Mouse (Mus musculus): ENCODE measurements around the gene Trio. TPM values are rescaled to one million over a fixed set of nuclear protein-coding genes. Genes with fewer than 3 reads are reported as not detected.

Trio gene
- polyA plus RNA-seq (2015; fragmentation: Nextera tagmentation; extraction: Ambion mirVana), result 2.8 and 2.9 TPM in 2 replicates

DNA sequence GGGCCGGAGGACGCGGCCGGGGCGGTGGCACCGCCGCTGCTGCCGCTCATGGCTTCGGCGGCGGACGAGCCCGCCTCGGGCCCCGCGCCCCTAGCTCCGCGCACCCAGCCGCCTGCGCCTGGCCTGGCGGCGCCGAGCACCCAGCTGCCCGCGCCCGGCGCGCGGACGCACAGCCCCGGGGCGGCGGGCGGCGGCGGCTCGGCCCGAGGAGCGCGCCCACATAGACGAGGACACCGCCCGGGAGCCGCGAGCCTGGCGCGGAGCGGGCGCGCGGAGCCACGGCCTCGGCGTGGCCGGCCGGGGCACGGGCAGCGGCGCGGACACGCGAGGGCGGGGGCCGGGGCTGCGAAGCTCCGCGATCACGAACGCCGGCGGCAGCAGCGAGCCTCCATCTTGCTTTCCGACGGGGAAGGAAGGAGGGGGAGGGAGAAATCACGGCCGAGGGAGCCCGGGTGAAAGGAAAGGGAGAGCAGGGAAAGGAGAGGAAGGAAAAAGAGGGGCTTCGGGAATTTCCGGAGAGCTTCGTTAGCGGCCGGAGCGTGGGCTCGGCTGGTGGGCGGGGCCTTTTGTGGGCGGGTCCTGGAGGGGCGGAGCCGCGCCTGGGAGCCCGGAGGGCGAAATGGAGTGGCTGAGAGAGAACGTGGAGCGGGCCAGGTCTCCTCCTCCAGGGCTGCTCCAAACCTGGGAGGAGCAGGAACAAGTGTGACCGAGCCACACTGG, at the start of gene Trio:
Trio (minus strand) TSS at position 402 of the 720 bp plus-strand sequence.
- DNase-seq, result peak; percentile 72
- Histone ChIP-seq H3K4me2 (peak within 1 kb of the TSS; percentile 74), H3K9me3 (replicated peaks) (no peaks in the 10 kb centered on the region), H3K27me3 (peaks cover 68% of the 10 kb centered on the region), H3K4me1 (replicated peaks) (peaks cover 28% of the 10 kb centered on the region), H3K4me3 (replicated peaks) (peak within 1 kb of the TSS; percentile 65), H3K27ac (peak within 1 kb of the TSS; percentile 68), H3K9ac (peak within 1 kb of the TSS; percentile 74), H3K36me3 (no peaks in the 10 kb centered on the region)
- peak; percentile 90 for ATAC-seq (ENCODE audit: low read depth)
- WGBS (ENCODE audit: insufficient replicate concordance), result under 1% methylated on average over 93 of the region's 94 CpGs

DNA sequence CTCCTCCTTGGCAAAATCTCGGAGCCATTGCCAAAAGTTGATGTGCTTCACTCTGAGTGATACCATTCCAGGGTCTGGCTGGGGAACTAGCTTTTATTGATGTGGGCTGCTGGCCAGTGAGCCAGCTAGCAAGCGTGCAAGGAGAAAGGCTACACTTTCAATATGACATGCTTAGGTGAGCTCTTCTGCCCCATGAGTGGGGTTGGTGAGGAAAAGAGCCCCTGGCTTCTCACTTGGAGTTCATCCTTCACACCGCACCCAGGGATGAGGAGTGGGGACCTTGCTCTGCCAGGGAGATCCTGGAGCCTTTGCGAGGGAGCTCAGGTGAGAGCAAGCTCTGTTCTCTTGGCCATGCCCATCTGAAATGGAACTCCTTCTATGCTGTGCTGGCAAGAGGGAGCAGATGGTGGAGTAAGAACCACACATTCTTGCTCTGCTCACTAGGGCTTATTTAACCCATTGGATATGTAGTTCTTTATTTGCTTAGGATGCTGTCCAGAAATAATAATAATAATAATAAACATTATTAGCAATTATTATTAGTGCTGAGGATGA, 48.8 kb upstream of the Trio start:
- Histone ChIP-seq H3K9ac (no peak overlapping the region), H3K36me3 (no peaks in the 10 kb centered on the region), H3K4me1 (replicated peaks) (no peaks in the 10 kb centered on the region), H3K27me3 (0 out of 2 replicates have a peak, but pooled peaks cover 3% of the 10 kb centered on the region), H3K9me3 (replicated peaks) (no peaks in the 10 kb centered on the region), H3K4me3 (replicated peaks) (no peak overlapping the region), H3K27ac (no peak overlapping the region), H3K4me2 (no peak overlapping the region)
- DNase-seq (no peak), ATAC-seq (ENCODE audit: low read depth) (no peak)
- WGBS (ENCODE audit: insufficient replicate concordance), result 63% methylated on average over 4 of the region's 4 CpGs

DNA sequence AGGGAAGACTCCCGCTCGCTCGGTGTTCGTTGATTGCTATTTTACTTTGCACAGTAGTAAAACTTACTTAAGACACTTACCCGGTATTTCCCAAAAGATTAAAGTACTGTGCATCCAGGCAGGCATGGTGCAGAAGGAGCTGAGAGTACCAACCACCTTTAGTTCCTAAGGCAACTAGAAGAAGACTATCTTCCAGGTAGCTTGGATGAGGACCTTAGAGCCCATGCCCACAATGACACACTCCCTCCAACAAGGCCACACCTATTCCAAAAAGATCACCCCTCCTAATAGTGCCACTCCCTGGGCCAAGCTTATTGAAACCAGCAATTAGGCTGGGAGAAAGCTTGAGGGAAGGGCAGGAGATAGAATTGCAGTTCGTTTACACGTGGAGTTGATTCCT, 46.0 kb upstream of the Trio start:
- ATAC-seq (ENCODE audit: low read depth) (no peak), DNase-seq (no peak)
- H3K9ac ChIP-seq, result no peak overlapping the region
- H3K27ac ChIP-seq, result no peak overlapping the region
- no peaks in the 10 kb centered on the region for H3K36me3 ChIP-seq
- H3K4me3 ChIP-seq (replicated peaks), result no peak overlapping the region
- no peaks in the 10 kb centered on the region for H3K9me3 ChIP-seq (replicated peaks)
- H3K4me2 ChIP-seq, result no peak overlapping the region
- H3K4me1 ChIP-seq (replicated peaks), result no peaks in the 10 kb centered on the region
- 36% methylated on average over 7 of the region's 7 CpGs for WGBS (ENCODE audit: insufficient replicate concordance)
- 0 out of 2 replicates have a peak, but pooled peaks cover 3% of the 10 kb centered on the region for H3K27me3 ChIP-seq

DNA sequence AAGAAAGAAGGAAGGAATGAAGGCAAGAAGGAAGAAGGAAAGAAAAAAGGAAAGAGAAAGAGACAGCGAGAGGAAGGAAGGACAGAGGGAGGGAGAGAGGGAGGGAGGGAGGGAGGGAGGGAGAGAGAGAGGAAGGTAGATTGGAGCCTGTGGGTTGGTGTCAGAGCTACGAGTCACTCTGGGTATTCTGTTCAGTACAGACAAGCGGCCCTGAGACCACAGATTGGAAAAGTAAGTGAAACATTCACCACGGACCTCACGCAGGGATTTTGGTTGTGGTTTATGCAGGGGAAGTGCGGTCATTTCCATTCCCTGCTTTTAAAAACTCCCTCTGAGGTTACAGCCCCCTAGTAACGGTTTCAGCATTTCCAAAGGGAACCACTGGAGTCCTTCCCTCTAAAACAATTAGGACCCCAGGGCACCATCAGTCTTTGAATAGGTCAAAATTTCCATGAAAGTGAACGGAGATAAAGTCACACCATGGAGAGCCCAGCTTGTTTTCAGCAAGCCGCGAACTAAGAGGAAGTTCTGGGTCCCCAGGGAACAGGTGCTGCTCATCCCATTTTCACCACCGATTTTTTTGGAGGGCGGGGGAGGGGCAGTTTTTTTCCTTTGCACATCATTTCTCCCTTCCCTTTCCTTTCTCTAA, 45.2 kb upstream of the Trio start:
- DNase-seq (no peak), ATAC-seq (ENCODE audit: low read depth) (no peak)
- H3K9me3 ChIP-seq (replicated peaks), result no peaks in the 10 kb centered on the region
- no peak overlapping the region for H3K9ac ChIP-seq
- H3K27ac ChIP-seq, result no peak overlapping the region
- peak overlapping the region; percentile 26; the same call in 1 of the 2 replicates for H3K4me2 ChIP-seq
- H3K4me3 ChIP-seq (replicated peaks), result no peak overlapping the region
- H3K36me3 ChIP-seq, result no peaks in the 10 kb centered on the region
- 4% methylated on average over 12 of the region's 12 CpGs for WGBS (ENCODE audit: insufficient replicate concordance)
- 0 out of 2 replicates have a peak, but pooled peaks cover 3% of the 10 kb centered on the region for H3K27me3 ChIP-seq
- no peaks in the 10 kb centered on the region for H3K4me1 ChIP-seq (replicated peaks)

DNA sequence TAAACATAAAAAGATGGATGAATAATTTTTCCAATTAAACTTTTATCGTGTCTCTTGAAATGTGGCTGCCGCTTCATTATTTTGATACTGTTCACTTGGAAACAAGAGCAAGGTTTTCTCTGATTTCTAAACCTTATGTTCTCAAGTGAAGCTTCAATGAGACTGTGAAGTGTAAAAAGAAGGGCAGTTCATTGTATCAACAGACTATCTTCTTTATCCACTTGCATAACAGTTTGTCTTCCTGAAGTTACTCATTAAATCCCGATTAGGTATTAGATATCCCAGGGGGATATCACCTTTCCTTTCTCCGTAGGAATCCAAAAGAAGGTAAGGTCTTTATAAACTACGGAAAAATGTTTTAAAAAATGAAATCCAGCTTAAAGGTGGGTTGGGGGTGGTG, 44.6 kb upstream of the Trio start:
- Histone ChIP-seq H3K9ac (no peak overlapping the region), H3K27me3 (0 out of 2 replicates have a peak, but pooled peaks cover 3% of the 10 kb centered on the region), H3K27ac (no peak overlapping the region), H3K4me3 (replicated peaks) (no peak overlapping the region), H3K36me3 (no peaks in the 10 kb centered on the region), H3K9me3 (replicated peaks) (no peaks in the 10 kb centered on the region), H3K4me1 (replicated peaks) (no peaks in the 10 kb centered on the region), H3K4me2 (no peak overlapping the region)
- ATAC-seq (ENCODE audit: low read depth) (no peak), DNase-seq (no peak)
- 42% methylated on average over 5 of the region's 5 CpGs for WGBS (ENCODE audit: insufficient replicate concordance)

DNA sequence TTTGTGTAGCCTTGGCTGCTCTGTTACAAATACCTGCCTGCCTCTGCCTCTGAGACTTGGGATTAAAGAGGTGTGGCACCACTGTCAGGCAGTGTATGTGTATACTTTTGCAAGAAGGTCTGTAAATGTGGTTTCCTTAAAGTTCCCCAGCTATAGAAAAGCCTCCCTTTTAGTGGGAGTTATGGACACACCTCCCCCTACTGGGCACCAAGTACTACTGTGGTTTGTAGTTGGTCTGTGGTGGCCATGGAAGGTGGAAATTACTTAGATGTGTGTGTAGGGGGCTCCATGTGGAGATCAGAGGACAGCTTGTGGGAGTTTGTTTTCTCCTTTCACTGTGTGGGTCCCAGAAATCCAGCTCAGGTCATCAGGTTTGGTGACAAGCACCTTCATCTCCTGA, 41.7 kb upstream of the Trio start:
- H3K9ac ChIP-seq, result no peak overlapping the region
- no peak overlapping the region for H3K4me2 ChIP-seq
- H3K4me1 ChIP-seq (replicated peaks), result no peaks in the 10 kb centered on the region
- no peaks in the 10 kb centered on the region for H3K9me3 ChIP-seq (replicated peaks)
- H3K27me3 ChIP-seq, result 0 out of 2 replicates have a peak, but pooled peaks cover 3% of the 10 kb centered on the region
- no peak overlapping the region for H3K27ac ChIP-seq
- no peak overlapping the region for H3K4me3 ChIP-seq (replicated peaks)
- H3K36me3 ChIP-seq, result no peaks in the 10 kb centered on the region
- no peak for DNase-seq
- no peak for ATAC-seq (ENCODE audit: low read depth)

DNA sequence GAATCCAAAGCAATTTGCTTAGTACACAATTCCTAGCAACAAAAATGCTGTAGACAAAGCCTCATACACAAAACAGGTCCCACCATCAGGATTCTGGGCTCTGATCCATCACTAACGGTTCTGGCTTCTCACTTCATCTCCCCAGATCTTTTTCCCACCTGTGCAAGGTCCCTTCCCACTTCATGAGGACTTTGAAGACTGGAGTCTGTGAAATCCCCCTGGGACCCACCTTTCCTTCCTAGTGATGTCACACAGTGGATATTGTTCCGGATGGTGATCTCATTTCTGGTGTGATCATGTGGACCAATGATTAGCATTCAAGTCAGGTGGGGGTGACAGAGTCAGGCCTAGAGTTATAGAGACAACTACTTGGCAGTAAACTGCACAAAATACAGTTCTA, 40.8 kb upstream of the Trio start:
- H3K4me2 ChIP-seq, result no peak overlapping the region
- 59% methylated on average over 2 of the region's 2 CpGs for WGBS (ENCODE audit: insufficient replicate concordance)
- DNase-seq (no peak), ATAC-seq (ENCODE audit: low read depth) (no peak)
- H3K36me3 ChIP-seq, result no peaks in the 10 kb centered on the region
- no peak overlapping the region for H3K4me3 ChIP-seq (replicated peaks)
- no peaks in the 10 kb centered on the region for H3K27me3 ChIP-seq
- no peak overlapping the region for H3K9ac ChIP-seq
- H3K27ac ChIP-seq, result no peak overlapping the region
- H3K4me1 ChIP-seq (replicated peaks), result no peaks in the 10 kb centered on the region
- H3K9me3 ChIP-seq (replicated peaks), result no peaks in the 10 kb centered on the region

DNA sequence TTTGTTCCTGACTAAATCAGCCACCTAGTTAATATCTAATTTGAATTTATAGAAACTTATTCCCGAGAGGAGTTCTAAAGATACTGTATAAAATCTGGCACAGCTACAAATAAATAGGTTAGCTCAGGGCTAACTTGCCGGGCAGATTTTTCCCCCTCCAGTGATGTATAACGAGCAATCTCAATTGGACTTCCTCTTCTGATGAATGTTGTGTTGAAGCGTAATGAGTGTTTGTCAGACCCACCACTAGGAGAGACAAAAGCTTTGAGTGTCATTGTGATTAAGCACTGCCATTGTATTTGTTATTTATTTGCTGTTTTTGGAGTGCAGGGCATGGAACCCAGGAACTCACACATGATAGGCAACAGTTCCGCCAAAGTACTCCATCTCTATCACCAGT, 39.9 kb upstream of the Trio start:
- no peak overlapping the region for H3K9ac ChIP-seq
- no peak overlapping the region for H3K4me3 ChIP-seq (replicated peaks)
- 58% methylated on average over 5 of the region's 5 CpGs for WGBS (ENCODE audit: insufficient replicate concordance)
- H3K4me1 ChIP-seq (replicated peaks), result no peaks in the 10 kb centered on the region
- ATAC-seq (ENCODE audit: low read depth) (no peak), DNase-seq (no peak)
- H3K36me3 ChIP-seq, result no peaks in the 10 kb centered on the region
- H3K9me3 ChIP-seq (replicated peaks), result no peaks in the 10 kb centered on the region
- no peak overlapping the region for H3K27ac ChIP-seq
- no peaks in the 10 kb centered on the region for H3K27me3 ChIP-seq
- no peak overlapping the region for H3K4me2 ChIP-seq

DNA sequence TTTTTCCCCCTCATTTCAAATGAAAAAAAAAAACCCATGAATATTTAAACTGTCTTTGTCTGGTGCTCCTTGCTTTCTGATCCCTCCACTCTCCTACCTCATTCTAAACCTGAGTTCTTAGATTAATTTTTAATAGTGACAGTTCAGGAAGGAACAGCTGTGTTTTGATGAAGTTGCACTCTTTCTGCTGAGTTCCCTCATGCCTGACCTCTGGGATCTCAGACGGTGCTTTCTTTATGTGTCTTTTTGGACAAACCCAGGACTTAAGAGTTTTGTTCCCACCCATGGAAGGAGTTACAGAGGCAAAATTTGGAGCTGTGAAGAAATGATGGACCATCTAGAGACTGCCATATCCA, 39.1 kb upstream of the Trio start:
- Histone ChIP-seq H3K27me3 (no peaks in the 10 kb centered on the region), H3K9ac (no peak overlapping the region), H3K4me3 (replicated peaks) (no peak overlapping the region), H3K9me3 (replicated peaks) (no peaks in the 10 kb centered on the region), H3K27ac (no peak overlapping the region), H3K36me3 (no peaks in the 10 kb centered on the region), H3K4me2 (no peak overlapping the region), H3K4me1 (replicated peaks) (no peaks in the 10 kb centered on the region)
- ATAC-seq (ENCODE audit: low read depth), result no peak
- no peak for DNase-seq
- 68% methylated on average over 1 of the region's 1 CpGs for WGBS (ENCODE audit: insufficient replicate concordance)

DNA sequence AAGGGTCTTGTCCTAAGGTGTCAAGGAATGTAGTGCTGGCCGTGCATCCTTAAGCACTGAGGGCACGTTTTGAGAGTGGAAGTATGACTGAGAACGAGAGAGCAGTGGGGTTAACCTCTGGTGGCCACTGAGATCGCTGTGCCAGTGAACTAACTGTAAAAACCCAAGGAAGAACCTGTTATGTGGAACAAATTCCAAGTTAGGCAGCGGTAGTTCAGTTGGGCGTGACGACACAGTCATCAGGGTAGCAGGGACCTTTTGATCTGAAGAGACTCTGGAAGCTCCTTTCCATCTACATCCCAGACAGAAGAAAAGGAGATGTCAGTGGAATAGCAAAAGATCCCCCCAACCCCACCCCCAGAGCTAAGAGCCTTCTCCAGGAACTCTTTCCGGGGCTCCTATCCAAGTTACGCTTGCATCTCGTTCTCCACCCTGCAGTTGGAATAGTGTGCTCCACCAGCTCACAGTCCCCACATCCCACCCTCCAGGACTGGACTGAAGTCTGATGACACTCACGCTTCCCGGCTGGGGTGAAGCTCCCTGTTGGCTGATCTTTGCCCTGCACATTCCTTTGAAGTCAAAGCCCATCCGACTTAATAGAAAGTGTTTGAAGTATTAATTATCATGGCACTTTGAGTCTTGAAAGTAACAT, 38.6 kb upstream of the Trio start:
- H3K4me3 ChIP-seq (replicated peaks), result no peak overlapping the region
- H3K9ac ChIP-seq, result no peak overlapping the region
- H3K36me3 ChIP-seq, result no peaks in the 10 kb centered on the region
- WGBS (ENCODE audit: insufficient replicate concordance), result 69% methylated on average over 13 of the region's 13 CpGs
- H3K4me2 ChIP-seq, result no peak overlapping the region
- no peak overlapping the region for H3K27ac ChIP-seq
- H3K9me3 ChIP-seq (replicated peaks), result no peaks in the 10 kb centered on the region
- H3K4me1 ChIP-seq (replicated peaks), result no peaks in the 10 kb centered on the region
- ATAC-seq (ENCODE audit: low read depth), result no peak
- no peaks in the 10 kb centered on the region for H3K27me3 ChIP-seq
- no peak for DNase-seq

DNA sequence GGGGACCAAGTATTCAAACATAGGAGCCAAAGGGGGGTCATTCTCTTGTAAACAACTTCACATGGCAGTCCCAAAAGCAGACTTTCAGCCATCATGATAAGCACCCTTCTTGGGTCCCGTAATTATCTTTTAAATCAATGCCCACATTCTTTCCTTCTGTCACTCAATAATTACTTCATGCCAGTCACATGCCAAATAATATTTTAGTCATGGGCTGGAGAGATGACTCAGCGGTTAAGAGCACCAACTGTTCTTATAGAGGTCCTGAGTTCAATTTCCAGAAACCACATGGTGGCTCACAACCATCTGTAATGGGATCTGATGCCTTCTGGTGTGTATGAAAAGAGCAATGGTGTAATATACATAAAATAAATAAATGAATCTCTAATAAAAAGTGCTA, 37.8 kb upstream of the Trio start:
- Histone ChIP-seq H3K4me2 (no peak overlapping the region), H3K9ac (no peak overlapping the region), H3K27ac (no peak overlapping the region), H3K4me1 (replicated peaks) (no peaks in the 10 kb centered on the region), H3K36me3 (no peaks in the 10 kb centered on the region), H3K4me3 (replicated peaks) (no peak overlapping the region), H3K9me3 (replicated peaks) (no peaks in the 10 kb centered on the region), H3K27me3 (no peaks in the 10 kb centered on the region)
- DNase-seq, result no peak
- ATAC-seq (ENCODE audit: low read depth), result no peak
- 63% methylated on average over 2 of the region's 2 CpGs for WGBS (ENCODE audit: insufficient replicate concordance)
